Mouse (Mus musculus) cerebellum, adult 2 months (tissue): ENCODE measurements around the gene Smap2.

Experiments
- CTCF ChIP-seq: fragments of 200-500 bp; IDR thresholded peaks from 2 replicates; pipeline ENCODE4 v1.5.1; 2011; ENCODE audit warnings: low read depth, mild to moderate bottlenecking, control low read depth, low read length, moderate library complexity, borderline replicate concordance; ENCODE audit not compliant: insufficient read depth
- POLR2A ChIP-seq: fragments of 200-500 bp; IDR thresholded peaks from 2 replicates; pipeline ENCODE4 v1.6.1; 2011; ENCODE audit warnings: low read length, control low read depth, borderline replicate concordance; ENCODE audit not compliant: insufficient read depth

DNA sequence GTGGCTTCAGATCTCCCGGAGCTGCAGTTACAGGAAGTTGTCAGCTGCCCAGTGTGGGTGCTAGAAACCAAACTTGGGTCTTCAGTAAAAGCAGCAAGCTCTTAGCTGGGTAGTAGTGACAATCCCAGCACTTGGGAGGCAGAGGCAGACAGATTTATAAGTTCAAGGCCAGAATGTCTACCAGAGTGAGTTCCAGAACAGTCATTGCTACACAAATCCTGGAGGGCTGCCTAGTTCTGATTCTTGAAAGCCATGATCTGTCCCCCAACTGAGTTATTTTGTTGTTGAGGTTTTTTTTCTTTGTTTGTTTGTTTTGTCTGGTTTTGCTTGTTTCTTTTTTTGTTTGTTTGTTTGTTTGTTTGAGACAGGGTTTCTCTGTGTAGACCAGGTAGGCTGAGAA, 11.1 kb upstream of the Smap2 start:
- no peak for TF ChIP-seq POLR2A
- no peak for TF ChIP-seq CTCF
